Mouse (Mus musculus) right cerebral cortex, postnatal 14 days (tissue): ENCODE results near the gene Cd59a.
"Not testable (repeated sequence)": the region's sequence is repeated elsewhere in the genome, so short reads cannot be mapped to it uniquely, and the experiment has no call there.

Experiments
- DNase-seq: peaks from one replicate; pipeline ENCODE4 v3.0.0; 2022

The Cd59a gene

GRCm38 (mm10) chr2:104109528-104109927 is 13.9 kb downstream of the Cd59a start:
- DNase-seq, result no peak

- no peak for DNase-seq
Measured at GRCm38 (mm10) chr2:104110031-104110430, 14.4 kb downstream of the Cd59a start.

- DNase-seq, result not testable (repeated sequence)
Measured at GRCm38 (mm10) chr2:104111170-104111797, 15.7 kb downstream of the Cd59a start.

GRCm38 (mm10) chr2:104113563-104113962 is 18.0 kb downstream of the Cd59a start:
- not testable (repeated sequence) for DNase-seq

- no peak for DNase-seq
Measured at GRCm38 (mm10) chr2:104114898-104115297, 19.3 kb downstream of the Cd59a start.

GRCm38 (mm10) chr2:104117173-104117572 is 21.6 kb downstream of the Cd59a start:
- DNase-seq, result not testable (repeated sequence)

- DNase-seq, result no peak
Measured at GRCm38 (mm10) chr2:104119097-104119496, 23.5 kb downstream of the Cd59a start.

GRCm38 (mm10) chr2:104120312-104120711 is 24.7 kb downstream of the Cd59a start:
- no peak for DNase-seq

- no peak for DNase-seq
Measured at GRCm38 (mm10) chr2:104121681-104122504, 26.3 kb downstream of the Cd59a start.

- DNase-seq, result peak; percentile 84
Measured at GRCm38 (mm10) chr2:104122505-104123378, 27.1 kb downstream of the Cd59a start, which contains the start of gene A930018P22Rik. A930018P22Rik (plus strand) TSS chr2:104122769.

GRCm38 (mm10) chr2:104123540-104123939 is 27.9 kb downstream of the Cd59a start:
- no peak for DNase-seq

- DNase-seq, result no peak
Measured at GRCm38 (mm10) chr2:104124071-104124470, 28.5 kb downstream of the Cd59a start.

- no peak for DNase-seq
Measured at GRCm38 (mm10) chr2:104128803-104129531, 33.4 kb downstream of the Cd59a start.

GRCm38 (mm10) chr2:104130165-104130564 is 34.6 kb downstream of the Cd59a start:
- no peak for DNase-seq

GRCm38 (mm10) chr2:104130969-104131368 is 35.4 kb downstream of the Cd59a start:
- DNase-seq, result peak; percentile 39

GRCm38 (mm10) chr2:104132266-104132859 is 36.8 kb downstream of the Cd59a start:
- DNase-seq, result no peak

GRCm38 (mm10) chr2:104133042-104133810 is 37.6 kb downstream of the Cd59a start:
- no peak for DNase-seq

GRCm38 (mm10) chr2:104134150-104135056 is 38.8 kb downstream of the Cd59a start:
- DNase-seq, result peak; percentile 38

- DNase-seq, result no peak
Measured at GRCm38 (mm10) chr2:104135920-104136319, 40.3 kb downstream of the Cd59a start.

GRCm38 (mm10) chr2:104142140-104142539 is 46.5 kb downstream of the Cd59a start:
- no peak for DNase-seq
